Mouse (Mus musculus) lung, adult 18-20 months (tissue): ENCODE data around the gene Lrfn2.

Experiments used
- DNase-seq, 2 experiments: peaks; one replicate each; pipeline ENCODE4 v3.0.0; 2022; ENCODE audit warnings: mixed read lengths in 2 of 2

Gene Lrfn2

GRCm38 (mm10) chr17:48968304-48968703 is 36.1 kb downstream of the Lrfn2 start:
- DNase-seq = no peak

- no peak for DNase-seq
These were observed 39.1 kb downstream of the Lrfn2 start for GRCm38 (mm10) chr17:48971296-48971695.

- DNase-seq = no peak
These were observed 40.7 kb downstream of the Lrfn2 start for GRCm38 (mm10) chr17:48972866-48973265.

- DNase-seq = no peak
These were observed 41.2 kb downstream of the Lrfn2 start for GRCm38 (mm10) chr17:48973394-48973793.

- no peak for DNase-seq
These were observed 42.9 kb downstream of the Lrfn2 start for GRCm38 (mm10) chr17:48975055-48975454.

- DNase-seq = no peak
These were observed 44.4 kb downstream of the Lrfn2 start for GRCm38 (mm10) chr17:48976611-48977022.

GRCm38 (mm10) chr17:48995256-48995993 is 63.2 kb downstream of the Lrfn2 start:
- DNase-seq = no peak

GRCm38 (mm10) chr17:48999463-49000227 is 67.5 kb downstream of the Lrfn2 start:
- no peak for DNase-seq

- DNase-seq = no peak
These were observed 77.3 kb downstream of the Lrfn2 start for GRCm38 (mm10) chr17:49009384-49010073.

- DNase-seq = no peak
These were observed 81.9 kb downstream of the Lrfn2 start for GRCm38 (mm10) chr17:49013876-49014600.

GRCm38 (mm10) chr17:49015368-49015767 is 83.2 kb downstream of the Lrfn2 start:
- DNase-seq = no peak

GRCm38 (mm10) chr17:49016229-49016628 is 84.0 kb downstream of the Lrfn2 start:
- no peak for DNase-seq

- DNase-seq = no peak
These were observed 85.5 kb downstream of the Lrfn2 start for GRCm38 (mm10) chr17:49017438-49018415.

- no peak for DNase-seq
These were observed 86.8 kb downstream of the Lrfn2 start for GRCm38 (mm10) chr17:49018774-49019488.

GRCm38 (mm10) chr17:49029556-49030268 is 97.5 kb downstream of the Lrfn2 start:
- DNase-seq = peak; percentile 11 to 23

- DNase-seq = no peak
These were observed 98.1 kb downstream of the Lrfn2 start for GRCm38 (mm10) chr17:49030269-49030615.

GRCm38 (mm10) chr17:49030841-49031240 is 98.7 kb downstream of the Lrfn2 start:
- no peak for DNase-seq

- DNase-seq = peak; percentile 15 to 22
These were observed 99.6 kb downstream of the Lrfn2 start for GRCm38 (mm10) chr17:49031790-49032189.

GRCm38 (mm10) chr17:49033276-49033675 is 101.1 kb downstream of the Lrfn2 start:
- no peak for DNase-seq

GRCm38 (mm10) chr17:49033686-49034250 is 101.6 kb downstream of the Lrfn2 start:
- DNase-seq = no peak
